Mouse (Mus musculus) heart, embryonic 16.5 days (tissue): Measurements from ENCODE around the gene Sgpp2. TPM values are rescaled to one million over a fixed set of nuclear protein-coding genes. Genes with fewer than 3 reads are reported as not detected.

Experiments used
- ATAC-seq: fragments of 200-750 bp; cut with Nextera tagmentation; replicated peaks from 2 replicates; pipeline ENCODE4 v1.8.0; 2017; ENCODE audit warnings: moderate number of reproducible peaks; ENCODE audit not compliant: insufficient read depth, low FRiP score; ENCODE audit errors: extremely low read depth
- H3K27ac ChIP-seq: fragments of 300-500 bp; sonication (generic); 2 replicates; pipeline ENCODE4 v1.5.1; 2014; ENCODE audit warnings: mild to moderate bottlenecking, low read length, control low read depth, moderate library complexity
- H3K27me3 ChIP-seq: fragments of 300-500 bp; sonication (generic); 2 replicates; pipeline ENCODE4 v1.6.1; 2014; ENCODE audit warnings: low read length, mixed read lengths; ENCODE audit not compliant: control insufficient read depth, insufficient read depth
- H3K36me3 ChIP-seq: fragments of 300-500 bp; sonication (generic); 2 replicates; pipeline ENCODE4 v1.6.1; 2014; ENCODE audit not compliant: control insufficient read depth, insufficient read depth
- H3K4me1 ChIP-seq: fragments of 300-500 bp; sonication (generic); 2 replicates; pipeline ENCODE4 v1.6.1; 2014; ENCODE audit warnings: low read length, mixed read lengths; ENCODE audit not compliant: control insufficient read depth, insufficient read depth
- H3K4me2 ChIP-seq: fragments of 300-500 bp; sonication (generic); 2 replicates; pipeline ENCODE4 v1.6.1; 2014; ENCODE audit warnings: low read depth, mild to moderate bottlenecking, control low read depth, low read length
- H3K4me3 ChIP-seq: fragments of 300-500 bp; sonication (generic); 2 replicates; pipeline ENCODE4 v1.5.1; 2014; ENCODE audit warnings: mild to moderate bottlenecking, control low read depth, low read length
- H3K9ac ChIP-seq: fragments of 300-500 bp; sonication (generic); 2 replicates; pipeline ENCODE4 v1.6.1; 2014; ENCODE audit warnings: low read length, control low read depth
- H3K9me3 ChIP-seq: fragments of 300-500 bp; sonication (generic); replicated peaks from 2 replicates; pipeline ENCODE4 v1.6.1; 2016; ENCODE audit warnings: low read length; ENCODE audit not compliant: control insufficient read depth
- WGBS: fragments of 180-500 bp; shearing (Covaris S2); extraction: QIAGEN DNeasy Blood & Tissue Kit; methylation state at CpG from one replicate; pipeline ENCODE4 v1.1.7; 2014; 5-methylcytosine and 5-hydroxymethylcytosine counted together
- polyA plus RNA-seq: library from polyadenylated mRNA; unstranded; fragments of >200 nt; fragmentation: Nextera tagmentation; extraction: Ambion mirVana; gene quantifications from 2 replicates; pipeline ENCODE4 v1.2.1, GENCODE M21; 2015

Sgpp2 gene
- polyA plus RNA-seq, 1 experiment from 2014 or later, result 0.28 TPM

- Histone ChIP-seq H3K4me3 (no peak overlapping the region), H3K36me3 (no peaks in the 10 kb centered on the region), H3K4me2 (no peak overlapping the region), H3K27ac (no peak overlapping the region), H3K9ac (no peak overlapping the region), H3K27me3 (no peaks in the 10 kb centered on the region), H3K9me3 (no peaks in the 10 kb centered on the region), H3K4me1 (peaks cover 5% of the 10 kb centered on the region)
- 89% methylated on average over 4 of the region's 4 CpGs for WGBS
- ATAC-seq, result no peak
Observed at GRCm38 (mm10) chr1:78401413-78401812, 91.3 kb downstream of the Sgpp2 start.

GRCm38 (mm10) chr1:78409396-78409795 is 99.3 kb downstream of the Sgpp2 start:
- Histone ChIP-seq H3K27me3 (no peaks in the 10 kb centered on the region), H3K9me3 (no peaks in the 10 kb centered on the region), H3K9ac (no peak overlapping the region), H3K27ac (no peak overlapping the region), H3K4me3 (no peak overlapping the region), H3K4me2 (no peak overlapping the region), H3K4me1 (peaks cover 4% of the 10 kb centered on the region), H3K36me3 (no peaks in the 10 kb centered on the region)
- 84% methylated on average over 2 of the region's 2 CpGs for WGBS
- no peak for ATAC-seq

- H3K9me3 ChIP-seq, result no peaks in the 10 kb centered on the region
- no peak overlapping the region for H3K27ac ChIP-seq
- H3K36me3 ChIP-seq, result no peaks in the 10 kb centered on the region
- no peaks in the 10 kb centered on the region for H3K27me3 ChIP-seq
- 20% methylated on average over 7 of the region's 7 CpGs for WGBS
- no peak overlapping the region for H3K4me2 ChIP-seq
- no peak overlapping the region for H3K9ac ChIP-seq
- peaks cover 4% of the 10 kb centered on the region for H3K4me1 ChIP-seq
- ATAC-seq, result no peak
- no peak overlapping the region for H3K4me3 ChIP-seq
Observed at GRCm38 (mm10) chr1:78412668-78413067, 102.5 kb downstream of the Sgpp2 start.

GRCm38 (mm10) chr1:78414421-78414820 is 104.3 kb downstream of the Sgpp2 start:
- H3K36me3 ChIP-seq, result no peaks in the 10 kb centered on the region
- 79% methylated on average over 5 of the region's 5 CpGs for WGBS
- H3K27me3 ChIP-seq, result no peaks in the 10 kb centered on the region
- no peak overlapping the region for H3K4me3 ChIP-seq
- H3K9me3 ChIP-seq, result no peaks in the 10 kb centered on the region
- no peak overlapping the region for H3K4me2 ChIP-seq
- H3K9ac ChIP-seq, result no peak overlapping the region
- no peak for ATAC-seq
- peaks cover 4% of the 10 kb centered on the region for H3K4me1 ChIP-seq
- H3K27ac ChIP-seq, result no peak overlapping the region

GRCm38 (mm10) chr1:78417154-78417911 is 107.2 kb downstream of the Sgpp2 start:
- H3K4me1 ChIP-seq, result peaks cover 4% of the 10 kb centered on the region
- no peak overlapping the region for H3K27ac ChIP-seq
- no peak overlapping the region for H3K9ac ChIP-seq
- no peak for ATAC-seq
- WGBS, result 91% methylated on average over 9 of the region's 9 CpGs
- no peaks in the 10 kb centered on the region for H3K36me3 ChIP-seq
- H3K27me3 ChIP-seq, result no peaks in the 10 kb centered on the region
- H3K4me3 ChIP-seq, result no peak overlapping the region
- no peaks in the 10 kb centered on the region for H3K9me3 ChIP-seq
- H3K4me2 ChIP-seq, result no peak overlapping the region

- no peak for ATAC-seq
- peaks cover 10% of the 10 kb centered on the region for H3K4me1 ChIP-seq
- H3K27me3 ChIP-seq, result no peaks in the 10 kb centered on the region
- no peak overlapping the region for H3K9ac ChIP-seq
- H3K4me3 ChIP-seq, result no peak overlapping the region
- H3K36me3 ChIP-seq, result no peaks in the 10 kb centered on the region
- 44% methylated on average over 4 of the region's 4 CpGs for WGBS
- H3K27ac ChIP-seq, result no peak overlapping the region
- no peak overlapping the region for H3K4me2 ChIP-seq
- no peaks in the 10 kb centered on the region for H3K9me3 ChIP-seq
Observed at GRCm38 (mm10) chr1:78419593-78419992, 109.4 kb downstream of the Sgpp2 start.

GRCm38 (mm10) chr1:78420271-78420670 is 110.1 kb downstream of the Sgpp2 start:
- Histone ChIP-seq H3K36me3 (no peaks in the 10 kb centered on the region), H3K9ac (no peak overlapping the region), H3K9me3 (no peaks in the 10 kb centered on the region), H3K4me2 (no peak overlapping the region), H3K4me1 (peaks cover 15% of the 10 kb centered on the region), H3K27ac (no peak overlapping the region), H3K4me3 (no peak overlapping the region), H3K27me3 (no peaks in the 10 kb centered on the region)
- WGBS, result 91% methylated on average over 6 of the region's 6 CpGs
- no peak for ATAC-seq

- no peak overlapping the region for H3K9ac ChIP-seq
- H3K4me1 ChIP-seq, result peaks cover 21% of the 10 kb centered on the region
- no peak for ATAC-seq
- no peaks in the 10 kb centered on the region for H3K36me3 ChIP-seq
- WGBS, result 89% methylated on average over 5 of the region's 5 CpGs
- H3K27me3 ChIP-seq, result no peaks in the 10 kb centered on the region
- H3K9me3 ChIP-seq, result no peaks in the 10 kb centered on the region
- H3K27ac ChIP-seq, result no peak overlapping the region
- no peak overlapping the region for H3K4me2 ChIP-seq
- no peak overlapping the region for H3K4me3 ChIP-seq
Observed at GRCm38 (mm10) chr1:78421749-78422148, 111.6 kb downstream of the Sgpp2 start.

GRCm38 (mm10) chr1:78422576-78422975 is 112.4 kb downstream of the Sgpp2 start:
- no peaks in the 10 kb centered on the region for H3K9me3 ChIP-seq
- no peaks in the 10 kb centered on the region for H3K36me3 ChIP-seq
- H3K4me2 ChIP-seq, result no peak overlapping the region
- WGBS, result 75% methylated on average over 2 of the region's 2 CpGs
- H3K9ac ChIP-seq, result no peak overlapping the region
- H3K4me3 ChIP-seq, result no peak overlapping the region
- H3K27me3 ChIP-seq, result no peaks in the 10 kb centered on the region
- peaks cover 24% of the 10 kb centered on the region for H3K4me1 ChIP-seq
- no peak overlapping the region for H3K27ac ChIP-seq
- ATAC-seq, result no peak
